Mouse (Mus musculus): ENCODE results near the gene Mslnl.

Gene Mslnl

DNA sequence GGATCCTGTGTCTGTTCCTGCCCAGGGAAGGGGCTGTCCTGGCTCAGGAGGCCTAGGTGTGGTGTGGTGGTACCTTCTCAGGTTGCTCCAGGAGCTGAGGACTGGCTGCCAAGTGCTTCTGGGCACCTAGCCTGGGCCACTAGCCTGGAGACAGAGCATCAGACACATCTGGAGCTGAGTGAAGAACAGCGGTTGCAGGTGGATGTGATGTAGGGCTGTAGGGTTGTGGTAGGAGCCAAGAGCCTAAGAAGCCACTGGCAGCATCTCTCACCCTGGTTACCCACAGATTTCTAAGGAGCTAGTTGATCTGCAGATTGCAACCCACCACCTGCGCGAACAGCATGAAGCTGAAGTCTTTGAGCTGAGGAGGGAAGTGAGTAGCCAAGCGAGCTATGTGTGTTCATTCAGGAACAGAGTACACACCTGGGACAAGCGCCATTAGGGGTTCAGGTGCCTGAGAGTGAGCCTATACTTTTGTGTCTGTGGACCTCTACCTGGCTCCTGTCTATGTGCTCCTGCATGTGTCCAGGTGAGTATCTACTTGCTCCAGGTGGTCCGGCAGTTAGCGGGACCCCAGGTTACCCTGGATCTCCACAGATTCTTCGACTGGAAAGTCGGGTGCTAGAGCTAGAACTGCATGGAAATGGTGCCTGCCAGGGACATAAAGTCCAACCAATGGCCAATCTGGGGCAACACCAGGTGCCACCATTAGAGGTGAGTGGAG, 51.1 kb downstream of the Mslnl start:
- DNase-seq: no peak

DNA sequence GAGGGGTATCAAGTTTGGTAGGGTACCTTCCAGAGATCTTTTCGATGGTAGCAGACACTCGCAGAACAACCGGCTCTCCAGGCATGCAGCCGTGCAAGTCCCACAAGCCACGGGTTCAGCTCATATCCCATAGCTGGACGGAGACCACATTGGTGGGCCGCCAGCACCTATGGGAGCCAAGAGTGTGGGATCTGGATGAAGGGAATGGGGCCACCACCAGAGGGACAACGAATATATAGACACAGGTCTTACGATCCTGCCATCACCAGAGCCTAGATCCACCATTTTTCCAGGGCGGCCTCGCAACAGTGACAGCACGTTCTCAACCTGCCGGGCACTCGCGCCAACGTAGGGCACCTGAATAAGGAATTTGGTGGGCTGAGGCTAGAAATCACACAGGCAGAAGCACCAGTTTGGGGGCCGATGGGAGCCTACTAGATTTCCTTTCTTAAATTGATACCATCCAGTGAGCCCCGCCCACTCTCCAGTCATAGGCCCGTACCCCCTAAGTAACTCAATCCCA, 55.5 kb downstream of the Mslnl start:
- DNase-seq: no peak

DNA sequence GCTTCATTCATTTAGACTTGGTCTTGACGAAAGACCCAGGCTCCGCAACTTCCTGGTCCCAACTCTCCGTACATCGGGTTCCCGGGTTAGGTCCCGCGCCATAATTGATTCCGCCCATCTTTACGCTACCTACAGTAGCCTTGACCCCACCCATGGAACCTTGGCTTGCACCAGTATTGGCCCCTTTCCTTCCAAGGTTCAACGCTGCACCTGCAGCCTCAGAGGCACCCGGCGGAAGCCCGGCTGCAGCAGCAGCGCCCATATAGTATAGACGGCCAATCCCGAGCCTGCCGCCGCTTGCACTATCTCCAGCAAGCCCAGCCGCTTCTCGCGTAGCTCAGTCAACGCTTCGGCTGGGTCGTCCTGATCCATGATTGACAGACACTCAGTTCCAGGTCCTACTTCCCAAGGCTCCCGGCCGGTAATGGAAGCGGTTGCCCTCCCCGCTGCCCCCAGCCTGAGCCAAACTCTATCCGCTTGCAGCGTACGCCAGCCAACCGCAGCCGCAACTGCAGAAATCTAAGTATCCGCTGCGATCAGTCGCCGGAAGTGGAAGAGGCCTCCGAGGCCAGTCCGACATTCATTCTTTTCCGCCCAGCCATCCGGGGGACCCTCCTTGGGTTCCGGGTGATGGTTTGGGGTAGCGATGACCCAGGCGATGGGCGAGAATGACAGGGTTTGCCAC, 56.1 kb downstream of the Mslnl start:
- DNase-seq: peak; percentile 69 to 80

DNA sequence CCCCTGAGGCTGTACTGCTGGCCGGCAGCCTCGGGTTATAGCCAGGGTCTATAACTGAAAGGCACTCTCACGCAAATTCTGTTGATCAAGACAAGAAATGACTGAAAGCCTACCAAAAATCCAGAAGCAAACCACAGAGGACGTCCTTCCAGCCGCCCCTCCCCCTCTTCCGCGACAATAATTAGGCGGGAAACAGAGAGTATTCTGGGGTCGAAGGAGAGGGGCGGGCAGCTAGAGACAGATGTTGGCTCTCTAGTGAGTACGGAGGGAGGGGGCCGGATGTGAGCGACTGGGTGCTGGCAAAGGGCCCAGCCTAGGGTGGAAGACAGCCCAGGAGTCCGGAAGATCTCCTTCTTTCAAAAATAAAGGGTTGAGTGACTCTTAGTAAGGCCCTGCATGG, 56.8 kb downstream of the Mslnl start, which contains the start of gene Fam173a:
Gene Fam173a, minus strand, starts transcription at position 287 of the 400 bp plus-strand sequence.
- DNase-seq: peak; percentile 70 to 76

DNA sequence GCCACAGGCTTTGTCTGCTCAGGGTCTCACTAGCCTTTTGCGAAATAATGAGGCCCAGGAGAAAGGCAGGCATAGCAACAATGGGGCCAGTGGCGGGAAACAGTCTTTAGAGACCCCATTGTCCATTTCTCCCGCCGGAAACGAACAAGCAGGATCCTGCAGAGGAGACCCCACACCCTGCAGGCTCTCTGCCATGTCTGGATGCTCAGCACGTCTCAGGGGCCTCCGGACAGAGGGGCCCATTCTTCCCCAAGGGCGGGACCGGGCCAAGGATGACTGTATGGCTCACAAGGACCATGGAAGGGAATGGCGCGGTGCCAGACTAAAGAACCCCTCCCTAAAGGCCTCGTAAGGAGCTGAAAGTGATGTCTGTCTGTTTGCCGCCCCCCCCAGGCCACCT, 58.4 kb downstream of the Mslnl start:
- DNase-seq: no peak

DNA sequence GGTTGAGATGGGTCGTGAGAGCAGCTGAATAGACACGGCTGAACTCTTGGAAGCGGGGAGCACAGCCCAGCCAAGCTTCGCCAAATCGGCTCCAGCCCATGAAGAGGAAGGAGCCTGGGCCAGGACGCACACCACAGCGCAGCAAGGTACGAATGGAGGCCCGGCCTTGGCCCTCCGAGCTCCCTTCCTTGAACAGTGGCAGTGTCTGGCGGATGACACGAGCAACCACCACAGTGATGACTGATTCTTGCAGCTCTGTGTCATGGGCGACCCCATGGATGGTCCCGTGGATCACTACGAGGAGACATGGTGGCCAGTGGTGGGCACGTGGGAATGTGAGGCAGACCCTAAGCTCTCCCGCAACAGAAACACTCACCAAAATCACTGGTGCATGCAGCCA, 59.2 kb downstream of the Mslnl start:
- no peak for DNase-seq

DNA sequence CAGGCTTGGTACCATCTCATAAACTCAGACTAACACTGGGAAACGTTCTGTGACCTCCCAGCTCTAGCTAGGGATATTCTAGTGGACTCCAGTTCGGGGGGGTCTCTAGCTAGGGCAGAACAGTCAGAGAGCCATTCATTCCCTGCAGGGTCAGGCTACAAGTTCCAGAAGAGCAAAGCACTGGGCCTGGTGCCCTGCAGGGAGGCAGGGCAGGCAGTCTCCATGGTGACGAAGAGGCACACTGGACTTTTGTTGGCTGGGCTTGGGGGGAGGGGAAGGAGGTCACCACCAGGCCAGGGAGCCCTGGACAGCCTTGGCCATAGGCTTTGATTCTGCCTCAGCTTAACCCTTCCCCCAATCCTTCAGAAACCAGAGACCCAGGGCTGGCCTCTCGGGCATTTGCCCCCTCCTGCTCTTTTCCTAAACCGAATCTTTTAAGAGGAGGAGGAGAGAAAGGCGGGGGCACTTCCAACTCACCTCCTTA, 59.8 kb downstream of the Mslnl start, which contains the start of gene AC134908.4:
Gene AC134908.4, minus strand, starts transcription at position 51 of the 484 bp plus-strand sequence.
- peak; percentile 67 to 79 for DNase-seq

DNA sequence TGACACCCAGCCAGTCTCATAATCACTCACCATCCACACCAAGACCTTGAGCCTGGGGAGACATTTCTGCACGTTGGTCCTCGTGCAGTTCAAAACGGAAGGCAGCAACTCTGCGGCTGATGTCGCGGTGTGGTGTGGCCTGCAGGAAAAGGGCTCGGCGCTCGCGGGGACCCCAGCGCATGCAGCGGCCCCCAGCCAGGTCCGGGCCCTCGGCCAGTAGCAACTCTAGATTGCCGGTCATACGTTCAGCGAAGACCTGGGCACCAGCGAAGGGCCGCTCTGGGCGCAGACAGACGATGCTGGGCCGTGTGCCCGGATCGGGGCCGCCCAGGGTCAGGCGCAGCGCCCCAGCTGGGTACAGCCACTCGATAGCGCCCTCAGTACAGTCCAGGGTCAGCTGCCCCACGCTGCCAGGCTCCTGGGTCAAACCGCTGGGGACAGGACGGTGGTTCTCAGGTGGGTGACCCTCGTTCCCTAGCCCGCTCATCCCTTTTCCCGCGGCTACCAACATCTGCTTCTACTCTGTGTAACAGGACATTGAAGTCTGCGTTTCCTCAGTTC, 60.4 kb downstream of the Mslnl start:
- peak in 1 of 2 experiments; percentile 34 for DNase-seq

DNA sequence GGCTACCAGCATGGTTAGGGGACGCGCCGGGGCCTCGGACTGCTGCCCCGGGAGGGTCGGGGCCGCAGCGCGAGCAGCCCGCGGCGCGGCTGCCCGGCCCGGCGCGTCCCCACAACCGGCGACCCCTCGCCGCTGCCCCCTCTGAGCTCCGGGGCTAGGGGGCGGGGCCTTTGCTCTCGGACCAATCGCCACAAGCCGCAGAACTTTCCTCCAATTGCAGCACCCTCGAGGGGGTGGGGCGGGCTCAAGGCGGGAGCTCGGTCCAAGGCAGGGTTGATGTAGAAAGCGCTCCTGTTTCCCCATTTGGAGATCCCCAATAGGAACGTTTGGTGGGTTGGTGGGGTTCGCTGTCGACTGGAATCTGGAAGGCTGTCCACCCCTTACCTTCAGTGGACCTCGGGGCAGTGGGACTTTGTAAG, 61.1 kb downstream of the Mslnl start, which contains the start of gene Metrn:
Gene Metrn, minus strand, starts transcription at position 186 of the 419 bp plus-strand sequence.
- peak; percentile 82 to 88 for DNase-seq

Measured in kidney, adult 8-10 months (tissue).